Mouse (Mus musculus): ENCODE measurements at regions not wholly inside any gene's neighbourhood (a gene's known extent, or its start where the extent isn't known, plus 50 kb on each side); places are given as distances from the start of the nearest gene placed in this dataset.

DNA sequence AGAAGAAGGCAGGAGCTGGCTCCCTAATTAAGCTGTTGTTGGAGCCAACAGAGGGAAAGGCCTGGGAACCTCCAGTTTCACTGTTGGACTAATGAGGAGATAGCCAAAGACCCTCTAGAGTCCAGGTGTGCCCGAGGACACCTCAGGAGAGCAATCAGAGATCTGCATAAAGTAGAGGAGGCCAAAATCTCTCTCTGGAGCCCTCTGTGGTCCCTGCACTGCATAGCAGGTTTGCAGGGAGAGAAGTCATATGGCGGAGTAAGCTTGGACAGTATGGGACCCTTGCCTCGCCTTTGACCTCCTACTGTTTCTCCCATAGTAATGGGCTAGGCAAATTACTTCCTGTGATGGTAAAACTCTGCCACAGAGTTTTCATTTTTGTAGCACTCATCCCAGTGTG is 93.5 kb upstream of the Gm4791 start:
- H3K36me3 ChIP-seq (ENCODE audit: control insufficient read depth, insufficient read depth): no peaks in the 10 kb centered on the region
- TF ChIP-seq MAX (IDR thresholded peaks at IDR 0.05; ENCODE audit: low read depth) (no peak), POLR2AphosphoS2 (IDR thresholded peaks at IDR 0.05; ENCODE audit: insufficient read length, low read depth) (no peak), USF1 (IDR thresholded peaks at IDR 0.05; ENCODE audit: low read depth) (no peak), TCF3 (IDR thresholded peaks at IDR 0.05; ENCODE audit: insufficient read length, low read depth) (no peak), REST (IDR thresholded peaks at IDR 0.05; ENCODE audit: insufficient read depth, insufficient read length) (no peak), MYOG (IDR thresholded peaks at IDR 0.05; ENCODE audit: control insufficient read depth in 1 of 3, insufficient read depth in 1 of 3, insufficient read length in 2 of 3, low read depth in 2 of 3) (no peak)
- H3K27me3 ChIP-seq (ENCODE audit: control insufficient read depth, insufficient read depth, insufficient read length): no peaks in the 10 kb centered on the region
- no peak overlapping the region for H3K4me2 ChIP-seq (ENCODE audit: low read depth)
- no peak overlapping the region for H3K4me3 ChIP-seq
- no peaks in the 10 kb centered on the region for H3K79me2 ChIP-seq (ENCODE audit: control insufficient read depth, insufficient read depth)
- H3ac ChIP-seq (ENCODE audit: control insufficient read depth, insufficient read length): no peak overlapping the region

DNA sequence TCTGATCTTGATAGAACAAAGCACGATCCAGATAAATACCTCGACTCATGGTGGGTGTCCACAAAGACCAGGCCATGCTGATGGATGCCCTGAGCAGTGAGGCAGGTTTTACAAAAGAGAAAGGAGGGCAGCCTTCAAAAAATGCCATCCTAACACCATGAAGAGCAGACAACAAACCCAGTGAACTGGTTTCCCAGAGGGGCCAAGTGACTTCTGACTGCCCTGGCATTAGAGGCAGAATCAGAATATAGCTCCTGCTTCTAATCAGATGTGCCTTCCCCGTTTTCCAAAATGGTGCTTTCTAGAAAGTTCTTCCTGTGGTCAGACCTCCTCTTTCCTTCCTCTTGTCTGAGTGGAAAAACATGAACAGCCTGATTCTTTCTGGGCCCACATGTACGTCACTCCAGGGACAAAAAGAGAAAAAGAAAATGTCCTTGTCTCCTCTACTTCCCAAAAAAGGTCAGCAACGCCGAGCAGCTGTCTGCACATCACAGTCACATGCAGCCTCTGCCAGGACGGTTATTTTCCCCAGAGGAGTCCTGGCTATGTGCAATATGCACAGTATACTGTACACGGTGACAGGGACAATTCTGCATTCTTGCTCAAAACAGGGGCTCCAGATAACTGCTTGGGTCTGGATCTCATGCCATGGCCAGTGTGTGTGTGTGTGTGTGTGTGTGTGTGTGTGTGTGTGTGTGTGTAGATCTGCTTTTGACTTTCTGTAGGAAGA is 94.9 kb upstream of the Gm4791 start:
- no peak overlapping the region for H3K4me3 ChIP-seq
- H3ac ChIP-seq (ENCODE audit: control insufficient read depth, insufficient read length): no peak overlapping the region
- TF ChIP-seq E2F4 (IDR thresholded peaks at IDR 0.05; ENCODE audit: insufficient read depth) (no peak), CEBPB (IDR thresholded peaks at IDR 0.05; ENCODE audit: insufficient read depth, poor library complexity, severe bottlenecking) (no peak), REST (IDR thresholded peaks at IDR 0.05; ENCODE audit: insufficient read depth, insufficient read length) (no peak), MYOD1 (IDR thresholded peaks at IDR 0.05; ENCODE audit: control insufficient read depth in 1 of 3, insufficient read length in 2 of 3, low read depth in 2 of 3) (no peak), USF1 (IDR thresholded peaks at IDR 0.05; ENCODE audit: low read depth) (no peak), MYOG (IDR thresholded peaks at IDR 0.05; ENCODE audit: control insufficient read depth in 1 of 3, insufficient read depth in 1 of 3, insufficient read length in 2 of 3, low read depth in 2 of 3) (no peak)
- H3K4me2 ChIP-seq (ENCODE audit: low read depth): no peak overlapping the region
- H3K79me2 ChIP-seq (ENCODE audit: control insufficient read depth, insufficient read depth): no peaks in the 10 kb centered on the region
- H3K27me3 ChIP-seq (ENCODE audit: control insufficient read depth, insufficient read depth, insufficient read length): no peaks in the 10 kb centered on the region
- H3K36me3 ChIP-seq (ENCODE audit: control insufficient read depth, insufficient read depth): no peaks in the 10 kb centered on the region

DNA sequence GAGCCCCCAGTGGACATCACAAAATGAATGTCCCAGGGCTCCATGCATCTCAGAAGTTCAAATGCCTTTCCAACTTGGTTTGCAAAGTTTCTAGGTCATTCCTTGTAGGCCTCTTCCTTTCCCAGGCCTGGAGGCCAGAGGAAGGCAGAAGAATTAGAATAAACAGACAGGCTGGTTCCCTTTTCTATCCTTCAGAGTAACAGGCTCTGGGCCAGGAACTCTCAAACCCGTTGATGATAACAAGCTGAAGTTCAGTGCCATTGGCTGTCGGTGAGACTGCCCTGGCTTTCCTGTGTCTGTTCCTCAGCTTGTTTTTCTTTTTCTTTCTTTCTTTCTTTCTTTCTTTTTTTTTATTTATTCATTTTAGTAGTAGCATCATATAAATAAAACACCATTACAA is 99.3 kb upstream of the Gm4791 start:
- Histone ChIP-seq H3ac (ENCODE audit: control insufficient read depth, insufficient read length) (no peak overlapping the region), H3K36me3 (ENCODE audit: control insufficient read depth, insufficient read depth) (no peaks in the 10 kb centered on the region), H3K4me3 (no peak overlapping the region), H3K79me2 (ENCODE audit: control insufficient read depth, insufficient read depth) (no peaks in the 10 kb centered on the region), H3K4me2 (ENCODE audit: low read depth) (no peak overlapping the region), H3K27me3 (ENCODE audit: control insufficient read depth, insufficient read depth, insufficient read length) (no peaks in the 10 kb centered on the region)
- TF ChIP-seq REST (IDR thresholded peaks at IDR 0.05; ENCODE audit: insufficient read depth, insufficient read length) (no peak), POLR2A (IDR thresholded peaks at IDR 0.05; ENCODE audit: insufficient read length, low read depth) (no peak), SRF (IDR thresholded peaks at IDR 0.05; ENCODE audit: control insufficient read depth, insufficient read length, low read depth) (no peak), MYOD1 (IDR thresholded peaks at IDR 0.05; ENCODE audit: control insufficient read depth in 1 of 3, insufficient read length in 2 of 3, low read depth in 2 of 3) (no peak), TCF3 (IDR thresholded peaks at IDR 0.05; ENCODE audit: insufficient read length, low read depth) (no peak), POLR2AphosphoS2 (IDR thresholded peaks at IDR 0.05; ENCODE audit: insufficient read length, low read depth) (no peak), CEBPB (IDR thresholded peaks at IDR 0.05; ENCODE audit: insufficient read depth, poor library complexity, severe bottlenecking) (no peak)

DNA sequence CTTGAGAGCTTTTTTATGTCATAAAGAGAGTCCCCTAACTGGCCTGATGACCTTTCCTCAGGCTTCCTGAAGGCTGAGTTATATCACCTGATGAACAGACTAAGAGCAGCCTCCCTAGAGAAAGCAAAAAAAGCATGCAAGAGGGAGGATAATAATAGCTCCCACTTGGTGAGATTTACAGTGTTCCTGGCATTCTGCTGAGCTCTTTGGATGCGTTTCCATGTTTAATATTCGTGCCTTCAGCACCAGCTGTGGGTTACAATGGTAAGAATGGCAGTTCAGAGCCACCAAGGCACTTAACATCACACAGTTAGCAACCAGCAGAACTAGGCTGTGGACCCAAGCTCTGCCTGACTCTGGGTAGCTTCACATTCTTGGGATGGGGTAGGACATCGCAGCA is 100.4 kb upstream of the Gm4791 start:
- Histone ChIP-seq H3K36me3 (ENCODE audit: control insufficient read depth, insufficient read depth) (no peaks in the 10 kb centered on the region), H3ac (ENCODE audit: control insufficient read depth, insufficient read length) (no peak overlapping the region), H3K79me2 (ENCODE audit: control insufficient read depth, insufficient read depth) (no peaks in the 10 kb centered on the region), H3K4me3 (no peak overlapping the region), H3K27me3 (ENCODE audit: control insufficient read depth, insufficient read depth, insufficient read length) (no peaks in the 10 kb centered on the region), H3K4me2 (ENCODE audit: low read depth) (no peak overlapping the region)
- TF ChIP-seq TCF3 (IDR thresholded peaks at IDR 0.05; ENCODE audit: insufficient read length, low read depth) (no peak), CEBPB (IDR thresholded peaks at IDR 0.05; ENCODE audit: insufficient read depth, poor library complexity, severe bottlenecking) (no peak), MYOG (IDR thresholded peaks at IDR 0.05; ENCODE audit: control insufficient read depth in 1 of 3, insufficient read depth in 1 of 3, insufficient read length in 2 of 3, low read depth in 2 of 3) (no peak), REST (IDR thresholded peaks at IDR 0.05; ENCODE audit: insufficient read depth, insufficient read length) (no peak), TCF12 (IDR thresholded peaks at IDR 0.05; ENCODE audit: insufficient read depth, poor library complexity, severe bottlenecking) (no peak), E2F4 (IDR thresholded peaks at IDR 0.05; ENCODE audit: insufficient read depth) (no peak), MAX (IDR thresholded peaks at IDR 0.05; ENCODE audit: low read depth) (no peak), USF1 (IDR thresholded peaks at IDR 0.05; ENCODE audit: low read depth) (no peak), POLR2AphosphoS2 (IDR thresholded peaks at IDR 0.05; ENCODE audit: insufficient read length, low read depth) (no peak), POLR2A (IDR thresholded peaks at IDR 0.05; ENCODE audit: insufficient read length, low read depth) (no peak), MYOD1 (IDR thresholded peaks at IDR 0.05; ENCODE audit: control insufficient read depth in 1 of 3, insufficient read length in 2 of 3, low read depth in 2 of 3) (no peak), SRF (IDR thresholded peaks at IDR 0.05; ENCODE audit: control insufficient read depth, insufficient read length, low read depth) (no peak)

DNA sequence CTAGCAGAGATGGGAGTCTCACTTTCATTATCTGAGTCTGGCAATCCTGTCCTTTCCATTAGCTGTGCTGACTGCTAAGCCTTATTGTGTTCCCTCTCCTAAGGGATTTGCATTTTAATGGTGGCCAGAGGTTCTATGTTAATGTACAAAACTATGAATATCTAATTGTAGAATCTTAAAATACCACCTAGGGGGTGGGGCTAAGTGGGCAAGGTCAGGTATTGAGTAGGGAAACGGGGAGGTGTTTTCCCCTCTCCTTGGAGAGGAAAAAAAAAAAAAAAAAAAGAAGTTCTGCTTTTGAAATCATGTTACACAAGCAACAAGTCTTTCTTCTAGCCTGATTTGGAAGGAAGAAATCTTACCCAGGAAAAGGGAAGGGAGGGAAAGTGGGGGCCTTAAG is 106.7 kb upstream of the Gm4791 start:
- no peak overlapping the region for H3K4me3 ChIP-seq

More for the DNA sequence above, 106.7 kb upstream of the Gm4791 start:
- TF ChIP-seq TCF3 (IDR thresholded peaks at IDR 0.05; ENCODE audit: insufficient read length, low read depth) (no peak), MYOD1 (IDR thresholded peaks at IDR 0.05; ENCODE audit: control insufficient read depth in 1 of 3, insufficient read length in 2 of 3, low read depth in 2 of 3) (no peak), REST (IDR thresholded peaks at IDR 0.05; ENCODE audit: insufficient read depth, insufficient read length) (no peak), MAX (IDR thresholded peaks at IDR 0.05; ENCODE audit: low read depth) (no peak), SRF (IDR thresholded peaks at IDR 0.05; ENCODE audit: control insufficient read depth, insufficient read length, low read depth) (no peak), MYOG (IDR thresholded peaks at IDR 0.05; ENCODE audit: control insufficient read depth in 1 of 3, insufficient read depth in 1 of 3, insufficient read length in 2 of 3, low read depth in 2 of 3) (no peak), E2F4 (IDR thresholded peaks at IDR 0.05; ENCODE audit: insufficient read depth) (no peak), CEBPB (IDR thresholded peaks at IDR 0.05; ENCODE audit: insufficient read depth, poor library complexity, severe bottlenecking) (no peak), USF1 (IDR thresholded peaks at IDR 0.05; ENCODE audit: low read depth) (no peak), TCF12 (IDR thresholded peaks at IDR 0.05; ENCODE audit: insufficient read depth, poor library complexity, severe bottlenecking) (no peak), POLR2AphosphoS2 (IDR thresholded peaks at IDR 0.05; ENCODE audit: insufficient read length, low read depth) (no peak), POLR2A (IDR thresholded peaks at IDR 0.05; ENCODE audit: insufficient read length, low read depth) (no peak)
- no peak overlapping the region for H3ac ChIP-seq (ENCODE audit: control insufficient read depth, insufficient read length)
- H3K4me2 ChIP-seq (ENCODE audit: low read depth): no peak overlapping the region
- H3K36me3 ChIP-seq (ENCODE audit: control insufficient read depth, insufficient read depth): no peaks in the 10 kb centered on the region
- no peaks in the 10 kb centered on the region for H3K27me3 ChIP-seq (ENCODE audit: control insufficient read depth, insufficient read depth, insufficient read length)
- no peaks in the 10 kb centered on the region for H3K79me2 ChIP-seq (ENCODE audit: control insufficient read depth, insufficient read depth)
